Mouse (Mus musculus) cerebellum, adult 2 months (tissue): ENCODE results near the gene Vps8. TPM values are rescaled to one million over a fixed set of nuclear protein-coding genes. Genes with fewer than 3 reads are reported as not detected.

Source experiments
- DNase-seq, 2 experiments: peaks; one replicate each; pipeline ENCODE4 v3.0.0; 2021
- H3K27ac ChIP-seq: fragments of 200-500 bp; 2 replicates; pipeline ENCODE4 v1.5.1; 2012; ENCODE audit warnings: low read length, control low read depth, inconsistent platforms; ENCODE audit not compliant: insufficient read depth
- H3K27me3 ChIP-seq: fragments of 200-500 bp; 2 replicates; pipeline ENCODE4 v1.6.1; 2012; ENCODE audit warnings: inconsistent platforms, mild to moderate bottlenecking, low read length, moderate library complexity; ENCODE audit not compliant: control insufficient read depth, insufficient read depth
- H3K4me1 ChIP-seq: fragments of 200-500 bp; 2 replicates; pipeline ENCODE4 v1.6.1; 2011; ENCODE audit warnings: low read length; ENCODE audit not compliant: control insufficient read depth, insufficient read depth
- H3K4me3 ChIP-seq: fragments of 200-500 bp; replicated peaks from 2 replicates; pipeline ENCODE3; 2011; ENCODE audit warnings: mild to moderate bottlenecking, low read depth, low read length, control low read depth; ENCODE audit not compliant: insufficient read depth
- CTCF ChIP-seq: fragments of 200-500 bp; IDR thresholded peaks from 2 replicates; pipeline ENCODE4 v1.5.1; 2011; ENCODE audit warnings: low read depth, mild to moderate bottlenecking, control low read depth, low read length, moderate library complexity, borderline replicate concordance; ENCODE audit not compliant: insufficient read depth
- POLR2A ChIP-seq: fragments of 200-500 bp; IDR thresholded peaks from 2 replicates; pipeline ENCODE4 v1.6.1; 2011; ENCODE audit warnings: low read length, control low read depth, borderline replicate concordance; ENCODE audit not compliant: insufficient read depth
- WGBS: fragments of 180-500 bp; shearing (Covaris S2); methylation state at CpG from one replicate; pipeline ENCODE4 v1.1.7; 2018; 5-methylcytosine and 5-hydroxymethylcytosine counted together
- polyA plus RNA-seq: library from polyadenylated mRNA; depleted of rRNA; stranded (reverse); fragments of >200 nt; gene quantifications from 2 replicates; pipeline ENCODE4 v1.2.3, GENCODE M21; 2012

The Vps8 gene
- polyA plus RNA-seq, 1 experiment = 26.3 TPM

DNA sequence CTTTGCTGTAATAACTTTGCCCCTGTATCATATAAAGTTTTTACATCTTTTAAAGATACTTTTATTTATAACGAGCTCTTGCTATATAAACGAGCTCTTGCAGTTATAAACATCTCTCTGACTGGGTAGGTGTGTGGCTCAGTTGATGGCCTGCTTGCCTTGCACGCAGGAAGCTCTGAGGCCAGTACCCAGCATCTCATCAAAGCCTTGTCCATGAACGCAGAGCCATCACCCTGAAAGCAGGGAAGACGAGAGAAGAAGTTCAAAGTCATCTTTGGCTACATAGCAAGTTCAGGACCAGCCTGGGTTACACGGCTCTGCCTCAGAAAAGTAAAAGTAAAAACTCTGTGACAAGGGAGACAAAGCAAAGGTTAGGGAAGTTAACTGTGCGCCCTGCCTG is 147.0 kb downstream of the Vps8 start:
- Histone ChIP-seq H3K27me3 (no peaks in the 10 kb centered on the region), H3K4me3 (no peak overlapping the region), H3K27ac (no peak overlapping the region), H3K4me1 (no peaks in the 10 kb centered on the region)
- DNase-seq = no peak
- TF ChIP-seq CTCF (no peak), POLR2A (no peak)
- 93% methylated on average over 7 of the region's 7 CpGs for WGBS

DNA sequence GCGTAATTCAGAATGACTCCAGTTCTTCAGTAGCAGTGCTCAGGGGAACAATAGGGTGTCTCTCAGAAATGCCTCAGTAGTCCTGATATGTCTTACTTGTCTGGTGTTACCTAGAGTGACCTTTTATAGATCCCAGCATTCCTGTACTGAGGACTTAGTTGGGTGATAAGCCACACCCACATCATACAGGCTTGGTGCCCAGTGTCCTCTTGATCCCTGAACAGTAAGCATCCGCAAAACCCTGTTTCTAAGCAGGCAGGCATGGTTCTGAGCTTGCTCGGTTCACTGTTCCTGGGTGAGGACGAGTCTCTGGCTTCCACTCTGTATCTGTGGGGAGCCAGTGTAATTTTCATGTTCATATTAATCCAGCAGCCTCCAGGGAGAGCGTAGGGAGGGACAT is 147.9 kb downstream of the Vps8 start:
- no peaks in the 10 kb centered on the region for H3K27me3 ChIP-seq
- 85% methylated on average over 5 of the region's 5 CpGs for WGBS
- no peak for DNase-seq
- no peak overlapping the region for H3K27ac ChIP-seq
- no peak overlapping the region for H3K4me3 ChIP-seq
- TF ChIP-seq POLR2A = no peak
- no peak for TF ChIP-seq CTCF
- H3K4me1 ChIP-seq = no peaks in the 10 kb centered on the region

DNA sequence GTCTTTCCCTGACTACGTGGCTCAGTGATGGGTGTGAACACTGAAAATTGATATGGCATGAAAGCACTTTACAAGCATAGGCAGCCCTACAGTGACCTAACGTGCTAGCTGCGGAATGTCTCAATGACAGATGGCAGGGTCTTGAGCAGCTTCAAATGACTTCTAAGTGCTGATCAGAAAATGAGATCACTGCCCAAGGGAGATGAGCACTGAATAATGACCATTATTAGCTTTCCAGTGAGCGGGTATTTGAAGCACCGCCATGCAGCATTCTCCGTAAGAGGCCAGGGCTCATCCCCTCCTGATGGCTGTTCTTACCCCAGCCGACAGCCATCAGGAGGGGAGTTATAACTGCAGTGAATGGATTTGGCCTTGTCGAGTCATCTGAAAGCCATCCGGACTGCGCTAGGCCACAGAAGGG is 153.1 kb downstream of the Vps8 start:
- no peak overlapping the region for H3K4me3 ChIP-seq
- TF ChIP-seq CTCF (no peak), POLR2A (no peak)
- no peaks in the 10 kb centered on the region for H3K27me3 ChIP-seq
- no peaks in the 10 kb centered on the region for H3K4me1 ChIP-seq
- no peak for DNase-seq
- 52% methylated on average over 10 of the region's 10 CpGs for WGBS
- H3K27ac ChIP-seq = no peak overlapping the region

DNA sequence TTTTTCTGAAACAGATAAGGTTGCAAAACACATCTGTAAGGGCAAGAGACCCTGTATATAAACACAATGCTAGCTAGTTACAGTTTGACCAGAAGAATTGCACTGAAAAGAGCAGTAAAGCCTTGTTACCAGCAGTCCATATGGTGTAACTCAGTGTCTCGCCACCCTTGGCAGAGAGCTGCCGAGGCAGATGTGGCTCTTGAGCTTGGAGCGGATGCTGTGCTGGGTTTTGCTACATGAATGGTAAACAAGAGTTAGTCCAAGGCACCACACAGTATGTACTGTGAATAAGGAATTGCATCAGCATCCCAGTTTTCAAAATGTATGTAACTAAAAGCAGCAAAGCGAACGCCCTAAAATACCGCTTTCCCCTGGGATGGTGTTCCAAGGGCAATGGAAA is 166.2 kb downstream of the Vps8 start:
- Histone ChIP-seq H3K27me3 (no peaks in the 10 kb centered on the region), H3K4me3 (no peak overlapping the region), H3K4me1 (no peaks in the 10 kb centered on the region), H3K27ac (no peak overlapping the region)
- no peak for DNase-seq
- WGBS = 61% methylated on average over 6 of the region's 6 CpGs
- TF ChIP-seq CTCF (no peak), POLR2A (no peak)

DNA sequence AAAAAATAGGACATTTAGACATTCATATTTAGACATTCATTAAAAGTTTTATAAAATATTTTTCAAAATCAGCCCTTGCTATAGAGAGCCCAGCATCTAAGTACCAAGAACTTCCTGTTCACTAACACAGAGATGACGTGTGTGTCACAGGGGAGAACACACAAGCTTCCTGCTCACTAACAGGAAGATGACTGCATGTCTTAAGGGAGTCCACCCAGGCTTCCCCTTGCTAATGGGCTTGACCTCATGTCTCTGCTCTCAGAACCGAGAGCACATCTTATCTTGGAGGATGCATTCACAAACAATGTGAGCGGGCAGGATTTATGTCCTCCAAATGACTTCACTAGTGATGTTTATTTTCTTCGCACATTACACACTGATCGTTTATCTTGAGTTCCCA is 167.9 kb downstream of the Vps8 start:
- Histone ChIP-seq H3K4me1 (no peaks in the 10 kb centered on the region), H3K4me3 (no peak overlapping the region), H3K27ac (no peak overlapping the region), H3K27me3 (no peaks in the 10 kb centered on the region)
- DNase-seq = no peak
- no peak for TF ChIP-seq POLR2A
- no peak for TF ChIP-seq CTCF
- WGBS = 88% methylated on average over 5 of the region's 5 CpGs

DNA sequence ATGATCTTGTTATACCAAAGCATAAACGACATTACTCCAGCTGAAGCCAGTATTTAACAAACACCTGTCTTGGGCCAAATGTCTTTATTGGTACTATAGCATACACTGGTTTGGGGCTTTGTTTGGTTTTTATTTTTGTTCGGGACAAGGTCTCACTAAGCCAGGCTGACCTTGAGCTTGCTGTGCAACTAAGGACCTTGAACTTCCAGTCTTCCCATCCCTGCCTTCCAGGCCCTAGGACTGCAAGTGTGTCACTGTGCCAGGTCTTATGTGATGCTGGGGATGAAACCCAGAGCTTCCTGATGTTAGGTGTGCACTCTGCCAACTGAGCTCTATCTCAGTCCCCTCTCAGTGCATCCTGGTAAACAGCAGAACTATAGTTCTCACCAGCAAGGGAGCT is 168.6 kb downstream of the Vps8 start:
- TF ChIP-seq CTCF (no peak), POLR2A (no peak)
- no peak overlapping the region for H3K27ac ChIP-seq
- H3K4me1 ChIP-seq = no peaks in the 10 kb centered on the region
- no peaks in the 10 kb centered on the region for H3K27me3 ChIP-seq
- H3K4me3 ChIP-seq = no peak overlapping the region
- WGBS = 81% methylated on average over 2 of the region's 2 CpGs
- DNase-seq = no peak

DNA sequence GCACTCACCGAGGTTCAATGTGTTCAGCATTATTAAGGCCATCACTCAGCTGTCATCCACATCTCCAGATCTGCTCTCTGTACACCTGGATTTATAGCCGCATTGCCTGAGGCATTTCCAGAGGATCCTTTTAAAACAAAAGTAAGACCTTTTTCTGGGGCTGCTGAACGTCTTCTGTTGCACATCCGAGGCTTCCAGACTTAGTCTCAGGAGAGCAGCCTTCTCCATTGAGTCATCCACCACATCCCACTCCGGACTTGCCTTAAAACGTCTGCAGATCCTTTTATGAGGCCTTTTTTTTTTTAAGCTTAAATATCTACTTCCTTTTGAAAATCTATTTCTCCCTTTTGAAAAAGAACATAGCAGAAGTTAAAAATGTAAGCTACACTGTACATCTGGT is 172.6 kb downstream of the Vps8 start:
- H3K4me1 ChIP-seq = no peaks in the 10 kb centered on the region
- no peaks in the 10 kb centered on the region for H3K27me3 ChIP-seq
- no peak for DNase-seq
- no peak overlapping the region for H3K4me3 ChIP-seq
- 85% methylated on average over 6 of the region's 6 CpGs for WGBS
- H3K27ac ChIP-seq = no peak overlapping the region
- TF ChIP-seq CTCF (no peak), POLR2A (no peak)

DNA sequence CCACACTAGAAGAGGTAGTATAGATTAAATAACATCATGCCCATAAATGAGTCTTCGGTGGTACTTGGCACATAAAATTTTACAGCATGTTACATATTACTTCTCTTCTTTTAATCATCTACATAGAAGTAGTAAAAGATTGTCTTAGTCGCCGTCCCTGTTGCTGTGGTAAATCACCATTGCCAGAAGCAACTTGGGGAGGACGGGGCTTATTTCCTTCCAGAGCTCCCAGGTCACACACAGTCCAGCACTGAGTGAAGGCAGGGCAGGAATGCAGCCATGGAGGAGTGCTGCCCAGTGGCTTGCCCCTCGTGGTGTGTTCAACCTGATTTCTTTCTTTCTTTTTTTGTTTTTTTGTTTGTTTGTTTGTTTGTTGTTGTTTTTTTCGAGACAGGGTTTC is 181.4 kb downstream of the Vps8 start:
- H3K4me1 ChIP-seq = no peaks in the 10 kb centered on the region
- DNase-seq = no peak
- TF ChIP-seq CTCF = no peak
- H3K27me3 ChIP-seq = no peaks in the 10 kb centered on the region
- H3K4me3 ChIP-seq = no peak overlapping the region
- no peak overlapping the region for H3K27ac ChIP-seq
- 90% methylated on average over 6 of the region's 6 CpGs for WGBS
